Mouse (Mus musculus) stomach, embryonic 16.5 days (tissue): ENCODE results near the gene Cby3. TPM values are rescaled to one million over a fixed set of nuclear protein-coding genes. Genes with fewer than 3 reads are reported as not detected.

ENCODE experiments used
- ATAC-seq: fragments of 200-750 bp; cut with Nextera tagmentation; 2 replicates; pipeline ENCODE4 v1.8.0; 2017; ENCODE audit warnings: moderate number of reproducible peaks, moderate TSS enrichment; ENCODE audit not compliant: insufficient read depth, low FRiP score
- H3K27ac ChIP-seq: fragments of 300-500 bp; sonication (generic); 2 replicates; pipeline ENCODE4 v1.5.1; 2014; ENCODE audit warnings: low read length
- H3K27me3 ChIP-seq: fragments of 300-500 bp; sonication (generic); 2 replicates; pipeline ENCODE4 v1.6.1; 2014; ENCODE audit warnings: low read length, control low read depth, mixed read lengths; ENCODE audit not compliant: control insufficient read depth, insufficient read depth
- H3K36me3 ChIP-seq: fragments of 300-500 bp; sonication (generic); 2 replicates; pipeline ENCODE4 v1.6.1; 2014; ENCODE audit warnings: low read length; ENCODE audit not compliant: control insufficient read depth, insufficient read depth
- H3K4me1 ChIP-seq: fragments of 300-500 bp; sonication (generic); 2 replicates; pipeline ENCODE4 v1.6.1; 2014; ENCODE audit warnings: low read length, control low read depth, mixed read lengths; ENCODE audit not compliant: control insufficient read depth, insufficient read depth
- H3K4me2 ChIP-seq: fragments of 300-500 bp; sonication (generic); 2 replicates; pipeline ENCODE4 v1.6.1; 2014; ENCODE audit warnings: low read depth, low read length, mixed read lengths
- H3K4me3 ChIP-seq: fragments of 300-500 bp; sonication (generic); replicated peaks from 2 replicates; pipeline ENCODE4 v1.5.1; 2014; ENCODE audit warnings: mild to moderate bottlenecking, low read length
- H3K9ac ChIP-seq: fragments of 300-500 bp; sonication (generic); 2 replicates; pipeline ENCODE4 v1.6.1; 2014; ENCODE audit warnings: low read length
- H3K9me3 ChIP-seq: fragments of 300-500 bp; sonication (generic); replicated peaks from 2 replicates; pipeline ENCODE4 v1.6.1; 2016; ENCODE audit warnings: low read length, control low read depth; ENCODE audit not compliant: control insufficient read depth
- WGBS: fragments of 180-500 bp; shearing (Covaris S2); extraction: QIAGEN DNeasy Blood & Tissue Kit; methylation state at CpG from one replicate; pipeline ENCODE4 v1.1.7; 2014; 5-methylcytosine and 5-hydroxymethylcytosine counted together
- polyA plus RNA-seq: library from polyadenylated mRNA; unstranded; fragments of >200 nt; fragmentation: Nextera tagmentation; extraction: Ambion mirVana; gene quantifications from 2 replicates; pipeline ENCODE4 v1.2.1, GENCODE M21; 2015

The Cby3 gene
- polyA plus RNA-seq, 1 experiment from 2014 or later = 0.19 TPM

DNA sequence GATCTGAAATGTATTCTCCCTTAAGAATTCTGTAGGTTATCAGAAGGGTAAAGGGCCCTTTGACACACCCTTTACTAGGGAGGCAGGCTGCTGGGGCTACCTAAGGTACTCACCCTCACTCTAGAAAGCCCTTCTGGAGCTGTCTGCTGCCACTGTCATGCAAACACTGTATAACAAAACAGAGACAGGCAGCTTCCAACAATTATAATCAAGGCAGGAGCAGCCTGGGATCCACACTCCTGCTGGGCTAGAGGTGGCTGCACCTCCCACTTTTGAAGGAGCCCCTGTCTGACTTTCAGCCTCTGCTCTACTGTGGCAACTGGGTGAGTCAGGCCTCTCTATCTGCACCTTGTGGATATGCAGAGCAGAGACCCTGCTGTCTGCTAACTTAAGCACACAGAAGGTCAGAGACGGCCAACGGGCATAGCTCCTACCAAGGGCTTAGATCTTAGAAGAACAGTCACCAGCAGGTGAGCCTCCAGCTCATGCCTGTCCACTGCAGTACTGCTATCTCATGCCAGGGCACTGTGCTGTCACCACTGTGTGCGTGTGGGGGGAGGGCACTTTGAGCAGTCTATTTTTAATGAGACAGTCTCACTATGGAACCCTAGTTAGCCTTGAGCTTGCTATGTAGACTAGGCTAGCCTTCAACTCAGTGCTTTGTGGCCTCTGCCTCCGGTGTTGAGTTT lies 37.2 kb downstream of the Cby3 start:
- peaks cover 13% of the 10 kb centered on the region; the same call in 1 of the 2 replicates for H3K36me3 ChIP-seq
- no peak for ATAC-seq

DNA sequence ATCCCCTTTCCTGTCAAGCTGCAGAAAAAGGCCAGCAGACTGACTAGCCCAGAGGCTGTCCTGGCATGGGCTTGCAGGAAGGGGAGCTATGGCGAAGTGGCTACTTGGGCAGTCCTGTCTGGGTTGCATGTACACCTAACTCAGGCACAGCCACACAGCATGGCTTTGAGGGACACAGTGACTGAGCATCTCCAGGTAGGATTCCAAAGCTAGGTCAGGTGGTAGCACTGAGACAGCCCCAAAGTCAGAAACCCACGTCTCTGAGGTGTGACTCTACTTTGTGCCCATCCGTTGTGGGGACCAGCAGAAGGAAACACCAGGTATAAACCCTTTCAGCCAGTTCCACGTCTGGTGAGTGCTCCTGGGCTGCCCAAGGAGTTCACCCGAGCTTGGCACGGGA lies 39.0 kb downstream of the Cby3 start:
- H3K4me3 ChIP-seq = no peak overlapping the region
- H3K4me2 ChIP-seq = no peak overlapping the region
- H3K27ac ChIP-seq = no peak overlapping the region
- H3K9me3 ChIP-seq = no peaks in the 10 kb centered on the region
- no peaks in the 10 kb centered on the region for H3K27me3 ChIP-seq
- H3K9ac ChIP-seq = no peak overlapping the region
- no peak for ATAC-seq
- no peaks in the 10 kb centered on the region for H3K4me1 ChIP-seq
- WGBS = 81% methylated on average over 6 of the region's 6 CpGs
- 0 out of 2 replicates have a peak, but pooled peaks cover 3% of the 10 kb centered on the region for H3K36me3 ChIP-seq

More for the DNA sequence above, 37.2 kb downstream of the Cby3 start:
- Histone ChIP-seq H3K4me2 (no peak overlapping the region), H3K4me3 (no peak overlapping the region), H3K27me3 (no peaks in the 10 kb centered on the region), H3K9ac (no peak overlapping the region), H3K4me1 (no peaks in the 10 kb centered on the region), H3K9me3 (no peaks in the 10 kb centered on the region), H3K27ac (no peak overlapping the region)
- WGBS = 77% methylated on average over 4 of the region's 4 CpGs

GRCm38 (mm10) chr11:50394731-50395130 lies 40.5 kb downstream of the Cby3 start:
- WGBS = 91% methylated on average over 7 of the region's 7 CpGs
- Histone ChIP-seq H3K9ac (no peak overlapping the region), H3K4me3 (no peak overlapping the region), H3K27ac (no peak overlapping the region), H3K4me1 (no peaks in the 10 kb centered on the region), H3K36me3 (no peaks in the 10 kb centered on the region), H3K27me3 (no peaks in the 10 kb centered on the region), H3K4me2 (no peak overlapping the region), H3K9me3 (no peaks in the 10 kb centered on the region)
- ATAC-seq = no peak

- Histone ChIP-seq H3K9ac (no peak overlapping the region), H3K36me3 (no peaks in the 10 kb centered on the region; the same call in none of the 2 replicates)
- WGBS = 83% methylated on average over 11 of the region's 11 CpGs
Observed at GRCm38 (mm10) chr11:50396766-50397307, 42.6 kb downstream of the Cby3 start.

GRCm38 (mm10) chr11:50397316-50397715 lies 43.1 kb downstream of the Cby3 start:
- no peak overlapping the region for H3K27ac ChIP-seq
- no peaks in the 10 kb centered on the region; the same call in none of the 2 replicates for H3K36me3 ChIP-seq
- H3K9me3 ChIP-seq = no peaks in the 10 kb centered on the region
- H3K4me3 ChIP-seq = no peak overlapping the region
- no peaks in the 10 kb centered on the region for H3K4me1 ChIP-seq
- H3K27me3 ChIP-seq = no peaks in the 10 kb centered on the region
- no peak overlapping the region for H3K9ac ChIP-seq
- 79% methylated on average over 9 of the region's 9 CpGs for WGBS
- ATAC-seq = no peak
- H3K4me2 ChIP-seq = no peak overlapping the region

More at GRCm38 (mm10) chr11:50396766-50397307, 42.6 kb downstream of the Cby3 start:
- H3K4me1 ChIP-seq = no peaks in the 10 kb centered on the region
- H3K9me3 ChIP-seq = no peaks in the 10 kb centered on the region
- no peaks in the 10 kb centered on the region for H3K27me3 ChIP-seq
- H3K27ac ChIP-seq = no peak overlapping the region
- ATAC-seq = no peak
- H3K4me3 ChIP-seq = no peak overlapping the region
- H3K4me2 ChIP-seq = no peak overlapping the region

GRCm38 (mm10) chr11:50398803-50399202 lies 44.5 kb downstream of the Cby3 start:
- Histone ChIP-seq H3K4me1 (no peaks in the 10 kb centered on the region), H3K4me3 (no peak overlapping the region), H3K4me2 (no peak overlapping the region), H3K36me3 (no peaks in the 10 kb centered on the region; the same call in none of the 2 replicates), H3K27me3 (no peaks in the 10 kb centered on the region), H3K9me3 (no peaks in the 10 kb centered on the region), H3K9ac (no peak overlapping the region), H3K27ac (no peak overlapping the region)
- ATAC-seq = no peak
- 80% methylated on average over 13 of the region's 13 CpGs for WGBS

DNA sequence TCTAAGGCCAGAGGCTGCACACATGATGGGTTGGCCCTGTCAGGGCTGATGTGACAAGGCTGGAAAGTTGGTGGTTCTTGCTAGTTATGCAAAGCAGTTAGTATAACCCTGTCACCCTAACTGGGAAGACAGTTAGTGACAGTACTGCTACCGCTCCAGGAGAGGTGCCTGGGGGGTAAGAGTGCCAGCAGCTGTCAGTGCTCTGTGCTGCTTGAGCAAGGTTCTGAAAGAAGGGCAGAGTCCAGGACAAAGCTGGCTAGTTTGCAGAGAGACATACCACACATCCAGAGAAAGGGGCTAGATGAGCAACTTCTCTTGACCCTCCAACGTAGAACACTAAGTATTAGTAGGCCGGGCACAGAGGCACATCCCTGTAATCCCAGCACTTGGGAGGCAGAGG lies 48.2 kb downstream of the Cby3 start:
- Histone ChIP-seq H3K9me3 (no peaks in the 10 kb centered on the region), H3K36me3 (no peaks in the 10 kb centered on the region; the same call in none of the 2 replicates), H3K4me2 (no peak overlapping the region), H3K4me3 (no peak overlapping the region), H3K4me1 (no peaks in the 10 kb centered on the region), H3K9ac (no peak overlapping the region), H3K27me3 (no peaks in the 10 kb centered on the region), H3K27ac (no peak overlapping the region)
- WGBS = 96% methylated on average over 3 of the region's 3 CpGs
- ATAC-seq = no peak

DNA sequence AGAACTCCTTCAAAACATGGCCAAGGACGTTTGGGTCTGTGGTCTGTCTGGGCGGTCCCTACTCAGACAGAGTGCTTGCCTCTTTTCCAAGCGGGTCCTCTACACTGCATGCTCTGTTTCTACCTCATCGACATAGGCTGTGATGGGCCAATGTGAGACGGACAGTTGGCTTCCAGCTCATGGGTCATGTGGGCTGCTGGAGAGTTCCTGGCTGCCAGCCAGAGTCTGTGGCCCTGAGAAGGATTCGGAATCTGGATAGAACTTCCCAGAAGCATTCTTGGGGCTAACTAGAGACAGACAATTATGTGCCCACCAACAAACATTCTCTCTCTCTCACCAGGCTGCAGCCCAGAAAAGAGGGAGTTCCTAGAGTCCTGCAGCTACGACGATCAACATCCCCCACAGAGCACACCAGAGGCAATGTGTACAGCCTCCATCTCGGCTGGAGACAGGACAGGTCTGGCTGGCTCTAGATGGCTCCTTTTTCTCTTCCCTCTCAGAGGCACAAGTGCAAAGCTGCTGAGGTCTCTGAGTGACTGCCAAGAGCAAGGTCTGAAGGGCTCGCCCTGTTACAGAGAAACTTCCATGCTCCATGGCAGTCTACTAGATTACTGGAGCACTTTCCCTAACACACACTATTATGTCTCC lies 49.2 kb downstream of the Cby3 start:
- no peak for ATAC-seq

DNA sequence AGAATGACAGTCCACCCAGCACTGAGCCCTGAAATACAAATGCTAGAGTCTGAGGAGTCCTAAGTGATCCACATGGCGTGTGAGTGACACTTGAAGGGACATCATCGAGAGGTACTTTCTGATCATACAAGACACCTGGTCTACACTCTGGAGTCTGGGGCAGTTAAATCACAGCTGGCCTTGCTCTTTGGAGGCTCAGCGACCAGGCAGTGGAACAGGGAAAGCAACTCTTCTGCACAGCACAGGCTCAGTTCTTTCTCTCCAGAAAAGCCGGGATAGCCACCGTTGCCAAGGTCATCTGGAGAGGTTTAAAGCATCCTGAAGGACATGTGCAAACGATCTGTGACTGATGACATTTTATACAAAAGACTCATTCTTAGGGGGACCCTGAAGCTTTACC lies 53.0 kb downstream of the Cby3 start:
- no peaks in the 10 kb centered on the region for H3K27me3 ChIP-seq
- H3K4me3 ChIP-seq = no peak overlapping the region
- no peak overlapping the region for H3K9ac ChIP-seq
- ATAC-seq = no peak
- WGBS = 65% methylated on average over 6 of the region's 6 CpGs
- H3K36me3 ChIP-seq = no peaks in the 10 kb centered on the region; the same call in 1 of the 2 replicates
- H3K4me2 ChIP-seq = no peak overlapping the region
- no peaks in the 10 kb centered on the region for H3K9me3 ChIP-seq
- H3K27ac ChIP-seq = no peak overlapping the region
- H3K4me1 ChIP-seq = no peaks in the 10 kb centered on the region

More for the DNA sequence above, 49.2 kb downstream of the Cby3 start:
- Histone ChIP-seq H3K27me3 (no peaks in the 10 kb centered on the region), H3K9me3 (no peaks in the 10 kb centered on the region), H3K4me3 (no peak overlapping the region), H3K9ac (no peak overlapping the region), H3K4me2 (no peak overlapping the region), H3K36me3 (no peaks in the 10 kb centered on the region; the same call in none of the 2 replicates), H3K4me1 (no peaks in the 10 kb centered on the region), H3K27ac (no peak overlapping the region)
- 73% methylated on average over 10 of the region's 10 CpGs for WGBS
